In genomic region chr11:43783772-43784171, GRCm38 (mm10) we compare ENCODE assay signal across 8 mouse cellular contexts. TPM values are rescaled to one million over a fixed set of nuclear protein-coding genes. Genes with fewer than 3 reads are reported as not detected.
DNase-seq lines count a peak whose midpoint lies in the region; ATAC-seq and TF ChIP-seq lines count a peak whose summit lies in the region.

No protein-coding gene starts in this region.

- H3K27ac ChIP-seq in ES-Bruce4 (ENCODE audit: insufficient read depth, low read length) = no peak overlapping the region
- no peak overlapping the region for H3K27ac ChIP-seq in bone marrow, adult 2 months (ENCODE audit: control insufficient read depth, insufficient read depth, low read depth, low read length, poor library complexity)
- H3K27ac ChIP-seq in heart, embryonic 11.5 days (ENCODE audit: low read depth, low read length) = no peak overlapping the region

- no peak for TF ChIP-seq EP300 in ES-Bruce4 (IDR thresholded peaks at IDR 0.05; ENCODE audit: insufficient read depth, low read depth, low read length)

- WGBS in bone marrow, adult 2 months = 10% methylated on average over 2 of the region's 2 CpGs
- WGBS in heart, embryonic 11.5 days (ENCODE audit: insufficient replicate concordance) = 14% methylated on average over 2 of the region's 2 CpGs
- WGBS in large intestine, adult 2 months = 8% methylated on average over 2 of the region's 2 CpGs

- H3K9ac ChIP-seq in ES-Bruce4 (ENCODE audit: low read depth, poor library complexity, severe bottlenecking) = no peak overlapping the region
- no peak overlapping the region for H3K9ac ChIP-seq in heart, embryonic 11.5 days (ENCODE audit: low read depth, low read length)

- no peak for TF ChIP-seq POLR2A in ES-Bruce4 (IDR thresholded peaks at IDR 0.05; ENCODE audit: insufficient read depth, low read length)
- TF ChIP-seq POLR2A in bone marrow, adult 2 months (IDR thresholded peaks at IDR 0.05; ENCODE audit: borderline replicate concordance, control insufficient read depth, low read depth, low read length) = no peak

- TF ChIP-seq CTCF in ES-Bruce4 (IDR thresholded peaks at IDR 0.05; ENCODE audit: low read depth, low read length) = peak; percentile 85
- TF ChIP-seq CTCF in bone marrow, adult 2 months (IDR thresholded peaks at IDR 0.05; ENCODE audit: control insufficient read depth, insufficient read depth, low read length) = peak; percentile 76

- no peaks in the 10 kb centered on the region for H3K27me3 ChIP-seq in ES-Bruce4 (ENCODE audit: control insufficient read depth, insufficient read depth, low read length, poor library complexity, severe bottlenecking)
- H3K27me3 ChIP-seq in heart, embryonic 11.5 days (ENCODE audit: control insufficient read depth, insufficient read depth, low read length) = no peaks in the 10 kb centered on the region

- H3K4me2 ChIP-seq in heart, embryonic 11.5 days = no peak overlapping the region

- no peaks in the 10 kb centered on the region for H3K36me3 ChIP-seq in ES-Bruce4 (ENCODE audit: control insufficient read depth, insufficient read depth, low read length, poor library complexity, severe bottlenecking)
- no peaks in the 10 kb centered on the region for H3K36me3 ChIP-seq in heart, embryonic 11.5 days (ENCODE audit: control insufficient read depth, insufficient read depth, low read length)

- H3K4me1 ChIP-seq in ES-Bruce4 (ENCODE audit: control insufficient read depth, insufficient read depth, low read length) = no peaks in the 10 kb centered on the region
- no peaks in the 10 kb centered on the region for H3K4me1 ChIP-seq in bone marrow, adult 2 months (ENCODE audit: control insufficient read depth, insufficient read depth, low read length)
- H3K4me1 ChIP-seq in heart, embryonic 11.5 days (ENCODE audit: control insufficient read depth, insufficient read depth, low read length) = no peaks in the 10 kb centered on the region

- no peaks in the 10 kb centered on the region for H3K9me3 ChIP-seq in ES-Bruce4 (replicated peaks; ENCODE audit: control insufficient read depth, insufficient read depth, low read length, poor library complexity, severe bottlenecking)
- no peaks in the 10 kb centered on the region for H3K9me3 ChIP-seq in heart, embryonic 11.5 days (replicated peaks; ENCODE audit: control insufficient read depth, low read length)

- H3K4me3 ChIP-seq in ES-Bruce4 (ENCODE audit: low read depth, low read length) = no peak overlapping the region
- H3K4me3 ChIP-seq in bone marrow, adult 2 months (replicated peaks; ENCODE audit: control insufficient read depth, low read depth, low read length) = no peak overlapping the region
- H3K4me3 ChIP-seq in heart, embryonic 11.5 days (ENCODE audit: low read depth, low read length) = no peak overlapping the region

- ATAC-seq in erythroblast, adult 5-6 weeks (replicated peaks; ENCODE audit: low FRiP score, poor library complexity, severe bottlenecking) = peak; percentile 77
- peak; percentile 68; the same call in 1 of the 2 replicates for ATAC-seq in heart, embryonic 11.5 days (replicated peaks; ENCODE audit: insufficient number of reproducible peaks, low FRiP score, low TSS enrichment)

- DNase-seq in large intestine, adult 2 months (ENCODE audit: low read depth, low spot score) = peak; percentile 18
- DNase-seq in lung, adult 18-20 months = peak; percentile 53 to 65
- DNase-seq in ovary, postnatal 10 days (ENCODE audit: low spot score) = peak; percentile 41
- DNase-seq in thymus, postnatal 4 days = peak; percentile 71

RNA-seq across cellular contexts. Expression of gene Ttc1, which starts 36.0 kb away (rescaled TPM):
- 48.7 and 50.9 TPM in 2 replicates for polyA plus RNA-seq in ES-Bruce4 (2011; ENCODE audit: insufficient read depth, insufficient read length, low read depth, missing spikeins)
- 23.6 and 26.4 TPM in 2 replicates for polyA plus RNA-seq in bone marrow, adult 2 months (2011; ENCODE audit: insufficient read depth, insufficient read length, low replicate concordance, missing spikeins)
- total RNA-seq in erythroblast, adult 5-6 weeks (2015; ENCODE audit: low replicate concordance) = 10.2 and 25.9 TPM in 2 replicates
- total RNA-seq in erythroblast, adult 5-6 weeks (2017; ENCODE audit: low replicate concordance) = 18.9 and 20.5 TPM in 2 replicates
- 57.5 and 58.8 TPM in 2 replicates for polyA plus RNA-seq in heart, embryonic 11.5 days (2014; fragmentation: Nextera tagmentation; extraction: Ambion mirVana)
- 11.7 and 11.8 TPM in 2 replicates for polyA plus RNA-seq in large intestine, adult 2 months (2012; rRNA removed)

Comparison
In these comparisons a context has a peak if more than half of its experiments do, and no peak if none do; other contexts are left out.
1. DNase-seq: peak in every context shown above with its lines; median percentile 71 in thymus, postnatal 4 days; 59 in lung, adult 18-20 months; 41 in ovary, postnatal 10 days; 18 in large intestine, adult 2 months.